Mouse (Mus musculus) liver, adult 2 months (tissue): ENCODE measurements around the gene Gm37419. TPM values are rescaled to one million over a fixed set of nuclear protein-coding genes. Genes with fewer than 3 reads are reported as not detected.
A peak's percentile ranks its signal among the peaks of the same experiment; 100 is the strongest.

Source experiments
- DNase-seq: peaks from one replicate; pipeline ENCODE4 v3.0.0-alpha.2; 2011; ENCODE audit warnings: low read depth, low spot score; ENCODE audit errors: extremely low read depth
- H3K27ac ChIP-seq: fragments of 200-500 bp; replicated peaks from 2 replicates; pipeline ENCODE4 v1.5.1; 2012; ENCODE audit warnings: low read depth, mild to moderate bottlenecking, control low read depth, inconsistent platforms, low read length; ENCODE audit not compliant: insufficient read depth
- H3K27me3 ChIP-seq: fragments of 200-500 bp; 2 replicates; pipeline ENCODE4 v1.6.1; 2012; ENCODE audit warnings: mild to moderate bottlenecking, moderate library complexity, low read length, inconsistent platforms; ENCODE audit not compliant: control insufficient read depth, insufficient read depth
- H3K36me3 ChIP-seq: fragments of 200-500 bp; 2 replicates; pipeline ENCODE4 v1.6.1; 2012; ENCODE audit warnings: low read length, inconsistent platforms; ENCODE audit not compliant: control insufficient read depth, insufficient read depth
- H3K4me1 ChIP-seq: fragments of 200-500 bp; 2 replicates; pipeline ENCODE4 v1.6.1; 2011; ENCODE audit warnings: low read length; ENCODE audit not compliant: control insufficient read depth, insufficient read depth
- H3K4me3 ChIP-seq: fragments of 200-500 bp; 2 replicates; pipeline ENCODE4 v1.5.1; 2011; ENCODE audit warnings: low read depth, mild to moderate bottlenecking, control low read depth, low read length, moderate library complexity; ENCODE audit not compliant: insufficient read depth
- H3K79me2 ChIP-seq: fragments of 200-500 bp; 2 replicates; pipeline ENCODE4 v1.6.1; 2012; ENCODE audit warnings: inconsistent platforms, mild to moderate bottlenecking, low read length, moderate library complexity; ENCODE audit not compliant: control insufficient read depth, insufficient read depth
- H3K9ac ChIP-seq: fragments of 200-500 bp; 2 replicates; pipeline ENCODE4 v1.6.1; 2012; ENCODE audit warnings: low read depth, mild to moderate bottlenecking, control low read depth, inconsistent platforms, low read length
- CTCF ChIP-seq: fragments of 200-500 bp; IDR thresholded peaks from 2 replicates; pipeline ENCODE4 v1.5.1; 2011; ENCODE audit warnings: low read depth, low read length, control low read depth
- POLR2A ChIP-seq: fragments of 200-500 bp; IDR thresholded peaks from 2 replicates; pipeline ENCODE4 v1.6.1; 2011; ENCODE audit warnings: low read length, control low read depth; ENCODE audit not compliant: insufficient read depth; ENCODE audit errors: extremely low read depth
- WGBS: fragments of 180-500 bp; shearing (Covaris S2); methylation state at CpG from one replicate; pipeline ENCODE4 v1.1.7; 2018; 5-methylcytosine and 5-hydroxymethylcytosine counted together
- polyA plus RNA-seq: library from polyadenylated mRNA; depleted of rRNA; stranded (reverse); fragments of >200 nt; gene quantifications from 2 replicates; pipeline ENCODE4 v1.2.3, GENCODE M21; 2012
- total RNA-seq: library from RNA; depleted of rRNA; stranded (reverse); fragments of >200 nt; gene quantifications from 2 replicates; pipeline ENCODE4 v1.2.3, GENCODE M21; 2014

The Gm37419 gene
- total and polyA plus RNA-seq, 2 experiments, result not detected

- Histone ChIP-seq H3K79me2 (peaks cover 9% of the 10 kb centered on the region; the same call in 1 of the 2 replicates), H3K27ac (peak overlapping the region; percentile 100), H3K9ac (peak overlapping the region; percentile 99), H3K4me3 (peak overlapping the region; percentile 85), H3K4me1 (peaks cover 3% of the 10 kb centered on the region; the same call in 1 of the 2 replicates), H3K27me3 (no peaks in the 10 kb centered on the region), H3K36me3 (no peaks in the 10 kb centered on the region)
- TF ChIP-seq CTCF (no peak), POLR2A (no peak)
- no peak for DNase-seq
- 0% methylated on average over 13 of the region's 13 CpGs for WGBS
Measured at GRCm38 (mm10) chr16:23988157-23988465, 171 bp upstream of the Gm37419 start.

- peak; percentile 56 for DNase-seq
Measured at GRCm38 (mm10) chr16:23989209-23990160, 1.2 kb downstream of the Gm37419 start.

GRCm38 (mm10) chr16:23990161-23990970 is 2.1 kb downstream of the Gm37419 start:
- no peaks in the 10 kb centered on the region for H3K27me3 ChIP-seq
- 21% methylated on average over 11 of the region's 11 CpGs for WGBS

More at GRCm38 (mm10) chr16:23989209-23990160, 1.2 kb downstream of the Gm37419 start:
- TF ChIP-seq CTCF, result no peak
- peak; percentile 29; the same call in 1 of the 2 replicates for TF ChIP-seq POLR2A
- Histone ChIP-seq H3K9ac (peak overlapping the region; percentile 99), H3K27ac (peak overlapping the region; percentile 100), H3K4me3 (peak overlapping the region; percentile 85), H3K27me3 (no peaks in the 10 kb centered on the region), H3K79me2 (peaks cover 9% of the 10 kb centered on the region; the same call in 1 of the 2 replicates), H3K4me1 (peaks cover 8% of the 10 kb centered on the region; the same call in 1 of the 2 replicates), H3K36me3 (no peaks in the 10 kb centered on the region)
- WGBS, result 7% methylated on average over 25 of the region's 25 CpGs

GRCm38 (mm10) chr16:23991170-23991569 is 2.9 kb downstream of the Gm37419 start:
- peak overlapping the region; percentile 100 for H3K27ac ChIP-seq
- H3K36me3 ChIP-seq, result no peaks in the 10 kb centered on the region
- TF ChIP-seq CTCF, result peak; percentile 87
- 0 out of 2 replicates have a peak, but pooled peaks have one; percentile 26 for TF ChIP-seq POLR2A
- peak; percentile 81 for DNase-seq
- no peaks in the 10 kb centered on the region for H3K27me3 ChIP-seq
- peak overlapping the region; percentile 80 for H3K9ac ChIP-seq
- H3K4me3 ChIP-seq, result peak overlapping the region; percentile 85
- WGBS, result 2% methylated on average over 4 of the region's 4 CpGs
- H3K4me1 ChIP-seq, result peaks cover 12% of the 10 kb centered on the region; the same call in 1 of the 2 replicates
- peaks cover 9% of the 10 kb centered on the region; the same call in 1 of the 2 replicates for H3K79me2 ChIP-seq

More at GRCm38 (mm10) chr16:23990161-23990970, 2.1 kb downstream of the Gm37419 start:
- no peaks in the 10 kb centered on the region for H3K36me3 ChIP-seq
- H3K79me2 ChIP-seq, result peaks cover 9% of the 10 kb centered on the region; the same call in 1 of the 2 replicates
- peak overlapping the region; percentile 100 for H3K27ac ChIP-seq
- peak overlapping the region; percentile 85 for H3K4me3 ChIP-seq
- H3K9ac ChIP-seq, result peak overlapping the region; percentile 99
- TF ChIP-seq POLR2A (no peak), CTCF (no peak)
- H3K4me1 ChIP-seq, result peaks cover 8% of the 10 kb centered on the region; the same call in 1 of the 2 replicates
- peak; percentile 49 for DNase-seq

- no peaks in the 10 kb centered on the region for H3K27me3 ChIP-seq
Measured at GRCm38 (mm10) chr16:23991846-23992580, 3.7 kb downstream of the Gm37419 start.

More at GRCm38 (mm10) chr16:23991846-23992580, 3.7 kb downstream of the Gm37419 start:
- no peaks in the 10 kb centered on the region for H3K36me3 ChIP-seq
- H3K4me3 ChIP-seq, result peak overlapping the region; percentile 85; the same call in 1 of the 2 replicates
- peak; percentile 92 for DNase-seq
- peaks cover 12% of the 10 kb centered on the region; the same call in 1 of the 2 replicates for H3K4me1 ChIP-seq
- peaks cover 9% of the 10 kb centered on the region; the same call in 1 of the 2 replicates for H3K79me2 ChIP-seq
- WGBS, result 26% methylated on average over 14 of the region's 14 CpGs
- peak overlapping the region; percentile 41 for H3K9ac ChIP-seq
- TF ChIP-seq POLR2A (no peak), CTCF (no peak)
- peak overlapping the region; percentile 100 for H3K27ac ChIP-seq
